Mouse (Mus musculus) splenic B cell, adult 2 months (primary cell): Measurements from ENCODE around the gene Gtpbp1.

Experiments used
- DNase-seq: peaks from one replicate; pipeline ENCODE4 v3.0.0-alpha.2; 2011; ENCODE audit warnings: low read depth, low spot score
- H3K27me3 ChIP-seq: 2 replicates; pipeline ENCODE4 v1.6.1; 2012; ENCODE audit warnings: mild to moderate bottlenecking, low read length, moderate library complexity, mixed read lengths; ENCODE audit not compliant: control insufficient read depth, poor library complexity, insufficient read depth, severe bottlenecking
- H3K36me3 ChIP-seq: 2 replicates; pipeline ENCODE4 v1.6.1; 2012; ENCODE audit warnings: mild to moderate bottlenecking, low read length, moderate library complexity, mixed read lengths; ENCODE audit not compliant: control insufficient read depth, poor library complexity, insufficient read depth, severe bottlenecking

Gene Gtpbp1

DNA sequence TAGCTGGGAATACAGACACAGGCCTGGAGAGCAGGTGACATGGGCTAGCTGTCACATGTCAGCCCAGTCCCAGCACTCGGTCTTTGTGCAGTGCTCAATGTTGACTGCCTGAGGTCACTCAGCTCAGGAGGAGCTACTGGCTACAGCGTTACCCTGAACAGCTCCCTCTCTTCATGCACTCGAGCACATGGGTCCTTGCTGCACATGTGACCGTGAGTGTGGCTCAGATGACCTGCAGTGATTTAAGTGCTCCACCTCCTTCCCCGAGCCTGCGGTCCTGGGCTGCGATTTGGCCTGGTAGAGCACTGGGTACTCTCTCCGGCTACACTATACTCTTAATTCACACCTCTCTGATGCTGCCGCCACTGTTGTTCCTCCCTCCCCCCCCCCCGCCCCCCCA is 75.5 kb downstream of the Gtpbp1 start:
- DNase-seq: no peak
- Histone ChIP-seq H3K27me3 (no peaks in the 10 kb centered on the region), H3K36me3 (peaks cover 1% of the 10 kb centered on the region)

DNA sequence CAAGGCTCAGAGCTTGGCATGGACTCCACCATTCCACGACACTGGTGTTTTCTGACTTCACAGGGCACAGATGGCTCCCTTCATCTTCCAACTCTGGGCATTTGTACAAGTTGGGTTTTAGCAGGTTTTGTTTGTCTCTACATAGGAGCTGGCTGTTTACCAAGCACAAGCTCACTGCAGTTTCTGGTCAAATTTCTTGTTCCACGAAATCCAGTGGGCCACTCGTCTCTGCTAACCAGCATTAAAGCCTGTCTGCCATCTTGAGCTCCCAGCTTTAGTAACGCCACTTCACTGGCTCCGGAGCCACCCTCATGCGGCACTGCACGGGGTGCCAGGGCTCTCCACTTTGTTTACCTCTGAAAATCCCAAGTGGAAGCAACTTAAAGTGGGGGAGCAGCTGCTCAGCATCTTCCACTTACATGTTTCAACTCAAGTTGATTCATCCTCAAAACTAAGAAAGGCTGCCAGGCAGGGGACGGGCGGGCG is 76.0 kb downstream of the Gtpbp1 start:
- DNase-seq: no peak
- Histone ChIP-seq H3K36me3 (peaks cover 1% of the 10 kb centered on the region), H3K27me3 (no peaks in the 10 kb centered on the region)

- Histone ChIP-seq H3K36me3 (no peaks in the 10 kb centered on the region), H3K27me3 (no peaks in the 10 kb centered on the region)
- no peak for DNase-seq
These were observed 76.8 kb downstream of the Gtpbp1 start for GRCm38 (mm10) chr15:79767327-79767961.

- Histone ChIP-seq H3K36me3 (no peaks in the 10 kb centered on the region), H3K27me3 (no peaks in the 10 kb centered on the region)
- DNase-seq: no peak
These were observed 77.7 kb downstream of the Gtpbp1 start for GRCm38 (mm10) chr15:79768302-79768701.

GRCm38 (mm10) chr15:79770629-79771240 is 80.1 kb downstream of the Gtpbp1 start:
- H3K36me3 ChIP-seq: no peaks in the 10 kb centered on the region

More at GRCm38 (mm10) chr15:79770629-79771240, 80.1 kb downstream of the Gtpbp1 start:
- no peak for DNase-seq
- no peaks in the 10 kb centered on the region for H3K27me3 ChIP-seq
